Comparison of ENCODE assay signal across 8 mouse cellular contexts in the genomic region with DNA sequence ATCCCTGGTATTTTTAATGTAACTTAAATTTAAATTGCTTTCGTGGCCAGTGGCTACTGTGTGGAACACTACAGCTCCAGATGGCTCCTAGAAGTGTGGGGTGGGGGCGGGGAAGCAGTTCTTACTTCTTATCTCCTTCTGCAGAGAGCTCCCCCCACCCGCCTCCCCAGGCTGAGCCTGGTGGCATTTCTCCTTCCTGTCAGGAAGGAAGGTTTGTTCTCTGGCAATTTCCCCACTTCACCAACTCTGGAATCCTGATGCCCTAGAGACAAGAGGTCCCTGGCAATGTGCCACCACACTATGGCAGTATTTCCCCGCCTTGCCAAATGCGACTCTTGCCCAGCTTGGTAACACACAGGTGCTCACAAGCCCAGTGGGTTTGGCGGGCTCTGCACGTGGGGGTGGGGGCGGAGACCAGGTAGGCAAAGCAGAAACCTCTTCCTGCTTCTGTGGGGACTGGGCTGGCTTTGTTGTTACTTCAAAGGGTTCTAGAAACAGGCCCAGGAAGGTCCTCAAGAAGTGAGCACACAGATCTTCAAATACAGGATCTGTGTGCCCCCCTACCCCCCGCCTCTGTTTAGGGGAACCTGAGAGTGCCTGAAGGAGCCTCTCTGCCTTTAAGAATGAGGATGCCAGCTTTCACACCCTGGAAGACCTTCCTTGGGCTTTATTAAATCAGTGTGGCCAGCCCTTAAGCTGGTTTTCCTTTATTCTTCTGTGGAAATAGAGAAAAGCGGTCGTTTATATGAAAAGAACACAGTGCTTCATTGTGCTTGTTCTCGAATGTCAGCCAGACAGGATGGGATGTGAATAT. TPM values are rescaled to one million over a fixed set of nuclear protein-coding genes. Genes with fewer than 3 reads are reported as not detected.
DNase-seq lines count a peak whose midpoint lies in the region; ATAC-seq lines count a peak whose summit lies in the region.

No protein-coding gene starts in this region.

- peaks cover 40% of the 10 kb centered on the region for H3K4me1 ChIP-seq in hindbrain, embryonic 10.5 days (replicated peaks)
- peaks cover 34% of the 10 kb centered on the region for H3K4me1 ChIP-seq in limb, embryonic 12.5 days (replicated peaks)
- H3K4me1 ChIP-seq in midbrain, embryonic 16.5 days (ENCODE audit: control insufficient read depth, insufficient read depth, low read length): peaks cover 28% of the 10 kb centered on the region

- no peaks in the 10 kb centered on the region for H3K9me3 ChIP-seq in hindbrain, embryonic 10.5 days
- H3K9me3 ChIP-seq in limb, embryonic 12.5 days: no peaks in the 10 kb centered on the region
- H3K9me3 ChIP-seq in midbrain, embryonic 16.5 days (replicated peaks; ENCODE audit: control insufficient read depth, low read length, poor library complexity, severe bottlenecking): no peaks in the 10 kb centered on the region

- peak; percentile 56 for ATAC-seq in common myeloid progenitor, adult 5-6 weeks (replicated peaks; ENCODE audit: low read depth, poor library complexity, severe bottlenecking)
- no peak for ATAC-seq in limb, embryonic 12.5 days (ENCODE audit: insufficient number of reproducible peaks, insufficient read depth, low FRiP score, low TSS enrichment, low read depth)
- ATAC-seq in midbrain, embryonic 16.5 days: no peak

- H3K4me3 ChIP-seq in hindbrain, embryonic 10.5 days: no peak overlapping the region
- H3K4me3 ChIP-seq in limb, embryonic 12.5 days (replicated peaks): no peak overlapping the region
- no peak overlapping the region for H3K4me3 ChIP-seq in midbrain, embryonic 16.5 days (ENCODE audit: low read depth, low read length)

- WGBS in hindbrain, embryonic 10.5 days: 57% methylated on average over 12 of the region's 12 CpGs
- WGBS in limb, embryonic 12.5 days: 57% methylated on average over 12 of the region's 12 CpGs
- 50% methylated on average over 12 of the region's 12 CpGs for WGBS in midbrain, embryonic 16.5 days

- H3K36me3 ChIP-seq in hindbrain, embryonic 10.5 days: no peaks in the 10 kb centered on the region
- H3K36me3 ChIP-seq in limb, embryonic 12.5 days: no peaks in the 10 kb centered on the region
- H3K36me3 ChIP-seq in midbrain, embryonic 16.5 days (ENCODE audit: control insufficient read depth, insufficient read depth, low read length): no peaks in the 10 kb centered on the region

- H3K27me3 ChIP-seq in hindbrain, embryonic 10.5 days (ENCODE audit: insufficient read depth, poor library complexity, severe bottlenecking): no peaks in the 10 kb centered on the region
- H3K27me3 ChIP-seq in limb, embryonic 12.5 days: no peaks in the 10 kb centered on the region
- no peaks in the 10 kb centered on the region for H3K27me3 ChIP-seq in midbrain, embryonic 16.5 days (ENCODE audit: control insufficient read depth, insufficient read depth, low read depth, low read length)

- H3K4me2 ChIP-seq in limb, embryonic 12.5 days: peak overlapping the region; percentile 9; the same call in 1 of the 2 replicates
- H3K4me2 ChIP-seq in midbrain, embryonic 16.5 days (ENCODE audit: low read length): no peak overlapping the region

- H3K9ac ChIP-seq in limb, embryonic 12.5 days (replicated peaks): no peak overlapping the region; the same call in 1 of the 2 replicates
- H3K9ac ChIP-seq in midbrain, embryonic 16.5 days (ENCODE audit: low read depth, low read length): no peak overlapping the region

- peak overlapping the region; percentile 74 for H3K27ac ChIP-seq in hindbrain, embryonic 10.5 days
- peak overlapping the region; percentile 92 for H3K27ac ChIP-seq in limb, embryonic 12.5 days
- H3K27ac ChIP-seq in midbrain, embryonic 16.5 days (ENCODE audit: low read length): peak overlapping the region; percentile 60

- DNase-seq in right cerebral cortex, postnatal 10 days (ENCODE audit: low spot score in 2 of 2): peak; percentile 30 to 63
- no peak for DNase-seq in right cerebral cortex, postnatal 36 days (ENCODE audit: low spot score in 2 of 2)
- no peak for DNase-seq in hindbrain, embryonic 10.5 days (ENCODE audit: low spot score)
- peak; percentile 41 to 66 for DNase-seq in urinary bladder, postnatal 4 days (ENCODE audit: low spot score in 2 of 2)
- no peak for DNase-seq in embryo, embryonic 11 days

RNA-seq across cellular contexts. Expression of gene Gm10277, which starts 4.4 kb away (rescaled TPM):
- total RNA-seq in common myeloid progenitor, adult 5-6 weeks (2017): 0.05 TPM in 1 of 2 replicates, not detected in the other
- polyA plus RNA-seq in hindbrain, embryonic 10.5 days (2016; fragmentation: Nextera tagmentation; extraction: Ambion mirVana): 1.5 and 2.0 TPM in 2 replicates
- 1.9 and 2.6 TPM in 2 replicates for polyA plus RNA-seq in limb, embryonic 12.5 days (2016; fragmentation: Nextera tagmentation; extraction: Ambion mirVana)
- 2.0 and 2.5 TPM in 2 replicates for polyA plus RNA-seq in midbrain, embryonic 16.5 days (2015; fragmentation: Nextera tagmentation; extraction: Ambion mirVana)

RNA-seq across cellular contexts. Expression of gene Myo18a, which starts 28.9 kb away (rescaled TPM):
- 118 and 140 TPM in 2 replicates for total RNA-seq in common myeloid progenitor, adult 5-6 weeks (2017)
- polyA plus RNA-seq in hindbrain, embryonic 10.5 days (2016; fragmentation: Nextera tagmentation; extraction: Ambion mirVana): 29.7 and 32.9 TPM in 2 replicates
- polyA plus RNA-seq in limb, embryonic 12.5 days (2016; fragmentation: Nextera tagmentation; extraction: Ambion mirVana): 31.5 and 36.4 TPM in 2 replicates
- 46.8 and 55.4 TPM in 2 replicates for polyA plus RNA-seq in midbrain, embryonic 16.5 days (2015; fragmentation: Nextera tagmentation; extraction: Ambion mirVana)

Comparison
In these comparisons a context has a peak if more than half of its experiments do, and no peak if none do; other contexts are left out.
1. DNase-seq: peak in right cerebral cortex, postnatal 10 days (2 of 2) and urinary bladder, postnatal 4 days (2 of 2); none in right cerebral cortex, postnatal 36 days (0 of 2), hindbrain, embryonic 10.5 days (single experiment) and embryo, embryonic 11 days (single experiment).
2. Peak in every context shown above with its lines, with median percentiles within 50 percentile points of each other: H3K27ac ChIP-seq.